ENCODE assay signal across 8 mouse cellular contexts in genomic region chr4:126109613-126110373, GRCm38 (mm10). TPM values are rescaled to one million over a fixed set of nuclear protein-coding genes. Genes with fewer than 3 reads are reported as not detected.
DNase-seq lines count a peak whose midpoint lies in the region; ATAC-seq lines count a peak whose summit lies in the region.

No protein-coding gene starts in this region.

- no peak for DNase-seq in kidney, adult 11 months
- DNase-seq in T-cell, adult 2 months (ENCODE audit: low spot score) = peak; percentile 22
- DNase-seq in lung, postnatal 10 days = peak; percentile 47
- no peak for DNase-seq in c-Kit-positive CD71-positive TER-119-positive erythroid progenitor cells, embryonic 14.5 days (ENCODE audit: low spot score)
- DNase-seq in retina, embryonic 14.5 days (ENCODE audit: low spot score) = no peak

- no peak overlapping the region for H3K4me3 ChIP-seq in kidney, embryonic 14.5 days (ENCODE audit: low read length)
- peak overlapping the region; percentile 21; the same call in 1 of the 2 replicates for H3K4me3 ChIP-seq in heart, embryonic 13.5 days

- H3K27me3 ChIP-seq in kidney, embryonic 14.5 days (ENCODE audit: control insufficient read depth, insufficient read depth, low read length) = no peaks in the 10 kb centered on the region
- no peaks in the 10 kb centered on the region for H3K27me3 ChIP-seq in heart, embryonic 13.5 days (replicated peaks)

- H3K9ac ChIP-seq in kidney, embryonic 14.5 days (ENCODE audit: low read depth, low read length) = 0 out of 2 replicates have a peak overlapping the region, but pooled peaks have one; percentile 23
- H3K9ac ChIP-seq in heart, embryonic 13.5 days = peak overlapping the region; percentile 72

- WGBS in kidney, embryonic 14.5 days = 75% methylated on average over 10 of the region's 10 CpGs
- WGBS in heart, embryonic 13.5 days = 55% methylated on average over 10 of the region's 10 CpGs

- ATAC-seq in kidney, embryonic 14.5 days (ENCODE audit: low FRiP score, low TSS enrichment) = no peak
- ATAC-seq in heart, embryonic 13.5 days (ENCODE audit: extremely low read depth, insufficient number of reproducible peaks, low FRiP score, low TSS enrichment) = no peak
- no peak for ATAC-seq in megakaryocyte-erythroid progenitor cell, adult 5-6 weeks (replicated peaks; ENCODE audit: low FRiP score, low TSS enrichment, poor library complexity, severe bottlenecking)

- no peaks in the 10 kb centered on the region for H3K9me3 ChIP-seq in kidney, embryonic 14.5 days (ENCODE audit: control insufficient read depth, low read length)
- H3K9me3 ChIP-seq in heart, embryonic 13.5 days = no peaks in the 10 kb centered on the region

- H3K4me2 ChIP-seq in kidney, embryonic 14.5 days (replicated peaks; ENCODE audit: low read depth, low read length) = peak overlapping the region; percentile 25
- peak overlapping the region; percentile 60 for H3K4me2 ChIP-seq in heart, embryonic 13.5 days

- H3K4me1 ChIP-seq in kidney, embryonic 14.5 days (ENCODE audit: control insufficient read depth, insufficient read depth, low read length) = peaks cover 32% of the 10 kb centered on the region
- peaks cover 86% of the 10 kb centered on the region for H3K4me1 ChIP-seq in heart, embryonic 13.5 days

- no peaks in the 10 kb centered on the region for H3K36me3 ChIP-seq in kidney, embryonic 14.5 days (ENCODE audit: control insufficient read depth, insufficient read depth, low read length)
- H3K36me3 ChIP-seq in heart, embryonic 13.5 days = no peaks in the 10 kb centered on the region

- H3K27ac ChIP-seq in kidney, embryonic 14.5 days (ENCODE audit: low read depth, low read length) = peak overlapping the region; percentile 84; the same call in 1 of the 2 replicates
- H3K27ac ChIP-seq in heart, embryonic 13.5 days (replicated peaks) = peak overlapping the region; percentile 96

RNA-seq across cellular contexts. Expression of gene Stk40, which starts 6.0 kb away (rescaled TPM):
- polyA plus RNA-seq in kidney, embryonic 14.5 days (2014; fragmentation: Nextera tagmentation; extraction: Ambion mirVana) = 19.1 and 24.9 TPM in 2 replicates
- 26.4 and 26.6 TPM in 2 replicates for polyA plus RNA-seq in heart, embryonic 13.5 days (2015; fragmentation: Nextera tagmentation; extraction: Ambion mirVana)
- total RNA-seq in megakaryocyte-erythroid progenitor cell, adult 5-6 weeks (2014; fragmentation: Nextera tagmentation) = 12.2 and 14.6 TPM in 2 replicates
- total RNA-seq in megakaryocyte-erythroid progenitor cell, adult 5-6 weeks (2017) = 10.0 and 11.7 TPM in 2 replicates

RNA-seq across cellular contexts. Expression of gene Lsm10, which starts 13.4 kb away (rescaled TPM):
- polyA plus RNA-seq in kidney, embryonic 14.5 days (2014; fragmentation: Nextera tagmentation; extraction: Ambion mirVana) = 47.3 and 52.4 TPM in 2 replicates
- 35.2 and 48.6 TPM in 2 replicates for polyA plus RNA-seq in heart, embryonic 13.5 days (2015; fragmentation: Nextera tagmentation; extraction: Ambion mirVana)
- total RNA-seq in megakaryocyte-erythroid progenitor cell, adult 5-6 weeks (2014; fragmentation: Nextera tagmentation) = 30.8 and 32.0 TPM in 2 replicates
- 10.5 and 16.7 TPM in 2 replicates for total RNA-seq in megakaryocyte-erythroid progenitor cell, adult 5-6 weeks (2017)

RNA-seq across cellular contexts. Expression of gene Eva1b, which starts 37.8 kb away (rescaled TPM):
- 96.1 and 124 TPM in 2 replicates for polyA plus RNA-seq in kidney, embryonic 14.5 days (2014; fragmentation: Nextera tagmentation; extraction: Ambion mirVana)
- 30.9 and 34.2 TPM in 2 replicates for polyA plus RNA-seq in heart, embryonic 13.5 days (2015; fragmentation: Nextera tagmentation; extraction: Ambion mirVana)
- total RNA-seq in megakaryocyte-erythroid progenitor cell, adult 5-6 weeks (2014; fragmentation: Nextera tagmentation) = not detected in 2 replicates
- 0.91 TPM in 1 of 2 replicates, not detected in the other for total RNA-seq in megakaryocyte-erythroid progenitor cell, adult 5-6 weeks (2017)

RNA-seq across cellular contexts. Expression of gene Oscp1, which starts 51.4 kb away (rescaled TPM):
- 17.7 and 19.6 TPM in 2 replicates for polyA plus RNA-seq in kidney, embryonic 14.5 days (2014; fragmentation: Nextera tagmentation; extraction: Ambion mirVana)
- polyA plus RNA-seq in heart, embryonic 13.5 days (2015; fragmentation: Nextera tagmentation; extraction: Ambion mirVana) = 6.4 and 7.7 TPM in 2 replicates
- total RNA-seq in megakaryocyte-erythroid progenitor cell, adult 5-6 weeks (2014; fragmentation: Nextera tagmentation) = 0.90 and 1.9 TPM in 2 replicates
- total RNA-seq in megakaryocyte-erythroid progenitor cell, adult 5-6 weeks (2017) = 0.91 and 22.0 TPM in 2 replicates

RNA-seq across cellular contexts. Expression of gene Sh3d21, which starts 53.5 kb away (rescaled TPM):
- polyA plus RNA-seq in kidney, embryonic 14.5 days (2014; fragmentation: Nextera tagmentation; extraction: Ambion mirVana) = 7.3 and 8.7 TPM in 2 replicates
- polyA plus RNA-seq in heart, embryonic 13.5 days (2015; fragmentation: Nextera tagmentation; extraction: Ambion mirVana) = 2.8 and 3.0 TPM in 2 replicates
- 0.72 TPM in 1 of 2 replicates, not detected in the other for total RNA-seq in megakaryocyte-erythroid progenitor cell, adult 5-6 weeks (2014; fragmentation: Nextera tagmentation)
- 1.1 TPM in 1 of 2 replicates, not detected in the other for total RNA-seq in megakaryocyte-erythroid progenitor cell, adult 5-6 weeks (2017)

Comparison
In these comparisons a context has a peak if more than half of its experiments do, and no peak if none do; other contexts are left out.
1. DNase-seq: peak in T-cell, adult 2 months (single experiment) and lung, postnatal 10 days (single experiment); none in kidney, adult 11 months (single experiment), c-Kit-positive CD71-positive TER-119-positive erythroid progenitor cells, embryonic 14.5 days (single experiment) and retina, embryonic 14.5 days (single experiment).